Mouse (Mus musculus) forebrain, embryonic 13.5 days (tissue): ENCODE data around the gene Slc22a7. TPM values are rescaled to one million over a fixed set of nuclear protein-coding genes. Genes with fewer than 3 reads are reported as not detected.

Experiments used
- ATAC-seq: fragments of 200-750 bp; cut with Nextera tagmentation; 2 replicates; pipeline ENCODE4 v1.8.0; 2017
- H3K27ac ChIP-seq: fragments of 300-500 bp; sonication (generic); 2 replicates; pipeline ENCODE4 v1.5.1; 2015; ENCODE audit warnings: inconsistent platforms, mild to moderate bottlenecking, moderate library complexity
- H3K27me3 ChIP-seq: fragments of 300-500 bp; sonication (generic); 2 replicates; pipeline ENCODE4 v1.6.1; 2015; ENCODE audit warnings: mild to moderate bottlenecking, inconsistent platforms
- H3K36me3 ChIP-seq: fragments of 300-500 bp; sonication (generic); 2 replicates; pipeline ENCODE4 v1.6.1; 2015; ENCODE audit warnings: mild to moderate bottlenecking, inconsistent platforms; ENCODE audit not compliant: poor library complexity, severe bottlenecking
- H3K4me1 ChIP-seq: fragments of 300-500 bp; sonication (generic); 2 replicates; pipeline ENCODE4 v1.6.1; 2015; ENCODE audit warnings: inconsistent platforms
- H3K4me2 ChIP-seq: fragments of 300-500 bp; sonication (generic); 2 replicates; pipeline ENCODE4 v1.6.1; 2015; ENCODE audit warnings: inconsistent platforms, mild to moderate bottlenecking, moderate library complexity
- H3K4me3 ChIP-seq: fragments of 300-500 bp; sonication (generic); 2 replicates; pipeline ENCODE4 v1.5.1; 2015; ENCODE audit warnings: mild to moderate bottlenecking, inconsistent platforms
- H3K9ac ChIP-seq: fragments of 300-500 bp; sonication (generic); 2 replicates; pipeline ENCODE4 v1.6.1; 2015; ENCODE audit warnings: mild to moderate bottlenecking, inconsistent platforms
- H3K9me3 ChIP-seq: fragments of 300-500 bp; sonication (generic); replicated peaks from 2 replicates; pipeline ENCODE4 v1.6.1; 2016; ENCODE audit warnings: inconsistent platforms
- WGBS: fragments of 180-500 bp; shearing (Covaris S2); methylation state at CpG from one replicate; pipeline ENCODE4 v1.1.7; 2015; 5-methylcytosine and 5-hydroxymethylcytosine counted together
- polyA plus RNA-seq: library from polyadenylated mRNA; unstranded; fragments of >200 nt; fragmentation: Nextera tagmentation; extraction: Ambion mirVana; gene quantifications from 2 replicates; pipeline ENCODE4 v1.2.1, GENCODE M21; 2015

The Slc22a7 gene
- polyA plus RNA-seq, 1 experiment from 2014 or later = not detected

DNA sequence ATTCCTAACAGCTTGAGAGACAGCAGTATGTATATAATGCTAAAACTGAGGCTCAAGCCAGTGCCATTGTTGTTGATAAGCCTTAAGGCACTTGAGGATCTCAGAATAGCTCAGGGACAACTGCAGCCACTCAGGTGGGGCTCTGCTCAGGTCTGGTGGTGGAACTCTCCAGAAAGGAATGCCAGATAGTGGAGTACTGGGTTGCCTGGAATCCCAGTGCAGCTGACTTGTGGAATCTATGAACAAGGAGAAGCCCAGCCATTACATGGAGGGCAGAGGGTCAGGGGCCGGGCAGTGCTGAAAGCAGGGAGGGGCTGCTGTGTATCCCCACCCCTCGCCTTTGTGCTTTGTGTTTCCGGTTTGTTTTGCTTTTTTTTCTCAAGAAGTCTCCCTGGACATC lies 20.2 kb upstream of the Slc22a7 start:
- no peak for ATAC-seq
- no peak overlapping the region for H3K4me2 ChIP-seq
- H3K27ac ChIP-seq = no peak overlapping the region
- H3K4me1 ChIP-seq = peaks cover 47% of the 10 kb centered on the region
- H3K9me3 ChIP-seq = no peaks in the 10 kb centered on the region
- H3K36me3 ChIP-seq = peaks cover 37% of the 10 kb centered on the region
- no peak overlapping the region for H3K9ac ChIP-seq
- no peak overlapping the region for H3K4me3 ChIP-seq
- H3K27me3 ChIP-seq = peaks cover 54% of the 10 kb centered on the region
- WGBS = 57% methylated on average over 3 of the region's 3 CpGs

- Histone ChIP-seq H3K9ac (no peak overlapping the region), H3K4me3 (no peak overlapping the region), H3K9me3 (no peaks in the 10 kb centered on the region), H3K4me2 (no peak overlapping the region), H3K36me3 (peaks cover 34% of the 10 kb centered on the region), H3K4me1 (peaks cover 50% of the 10 kb centered on the region), H3K27ac (no peak overlapping the region), H3K27me3 (peaks cover 57% of the 10 kb centered on the region)
- 24% methylated on average over 10 of the region's 10 CpGs for WGBS
- no peak for ATAC-seq
Measured at GRCm38 (mm10) chr17:46457791-46458190, 19.5 kb upstream of the Slc22a7 start.

DNA sequence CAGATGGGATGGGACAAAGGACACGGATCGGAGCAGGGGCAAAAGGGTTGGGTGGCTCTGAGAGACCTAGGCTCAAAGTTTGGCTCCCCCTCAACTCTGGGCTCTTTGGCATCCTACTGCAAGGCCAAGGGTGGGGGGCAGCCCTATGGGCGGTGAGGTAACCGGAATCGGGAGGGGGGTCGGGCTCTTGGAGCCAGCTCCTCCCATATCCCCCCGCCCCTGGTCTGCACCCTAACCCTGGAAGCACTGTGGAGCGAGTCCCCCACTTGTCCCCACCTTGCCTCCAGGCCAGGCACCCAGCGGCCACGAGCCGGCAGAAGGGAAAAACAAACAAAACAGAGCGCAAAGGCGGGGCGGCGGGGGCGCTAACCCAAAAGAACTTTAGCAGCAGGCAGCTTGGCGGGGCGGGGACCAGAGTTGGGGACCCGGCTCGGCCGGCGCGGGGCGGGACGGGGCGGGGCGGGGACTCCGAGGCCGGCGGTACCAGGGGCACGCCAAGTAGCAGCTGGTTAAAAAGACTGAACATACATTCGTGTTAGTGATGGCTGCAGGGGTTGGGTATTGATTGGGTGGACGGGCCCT lies 16.9 kb upstream of the Slc22a7 start:
- 2% methylated on average over 32 of the region's 33 CpGs for WGBS
- Histone ChIP-seq H3K9me3 (no peaks in the 10 kb centered on the region), H3K4me2 (peak overlapping the region; percentile 72), H3K36me3 (peaks cover 24% of the 10 kb centered on the region), H3K27ac (no peak overlapping the region), H3K4me3 (peak overlapping the region; percentile 35), H3K9ac (peak overlapping the region; percentile 58), H3K4me1 (peaks cover 36% of the 10 kb centered on the region), H3K27me3 (peaks cover 40% of the 10 kb centered on the region)
- ATAC-seq = peak; percentile 61

GRCm38 (mm10) chr17:46454539-46454938 lies 16.3 kb upstream of the Slc22a7 start:
- no peaks in the 10 kb centered on the region for H3K9me3 ChIP-seq
- H3K4me1 ChIP-seq = peaks cover 35% of the 10 kb centered on the region
- WGBS = under 1% methylated on average over 9 of the region's 9 CpGs
- H3K27ac ChIP-seq = no peak overlapping the region; the same call in 1 of the 2 replicates
- peak overlapping the region; percentile 72 for H3K4me2 ChIP-seq
- H3K27me3 ChIP-seq = peaks cover 34% of the 10 kb centered on the region
- peak overlapping the region; percentile 58 for H3K9ac ChIP-seq
- H3K36me3 ChIP-seq = peaks cover 17% of the 10 kb centered on the region
- ATAC-seq = peak; percentile 8; the same call in 1 of the 2 replicates
- peak overlapping the region; percentile 35 for H3K4me3 ChIP-seq

- peak; percentile 20 for ATAC-seq
- Histone ChIP-seq H3K36me3 (peaks cover 14% of the 10 kb centered on the region), H3K9ac (peak overlapping the region; percentile 58), H3K9me3 (no peaks in the 10 kb centered on the region), H3K27ac (no peak overlapping the region), H3K4me1 (peaks cover 35% of the 10 kb centered on the region), H3K4me2 (peak overlapping the region; percentile 72), H3K27me3 (peaks cover 34% of the 10 kb centered on the region), H3K4me3 (peak overlapping the region; percentile 35)
- WGBS = 2% methylated on average over 26 of the region's 26 CpGs
Measured at GRCm38 (mm10) chr17:46453970-46454411, 15.7 kb upstream of the Slc22a7 start.

- Histone ChIP-seq H3K9me3 (no peaks in the 10 kb centered on the region), H3K4me1 (peaks cover 35% of the 10 kb centered on the region), H3K27ac (no peak overlapping the region), H3K27me3 (peaks cover 34% of the 10 kb centered on the region), H3K9ac (0 out of 2 replicates have a peak overlapping the region, but pooled peaks have one; percentile 58), H3K36me3 (peaks cover 8% of the 10 kb centered on the region), H3K4me2 (peak overlapping the region; percentile 72; the same call in 1 of the 2 replicates), H3K4me3 (0 out of 2 replicates have a peak overlapping the region, but pooled peaks have one; percentile 35)
- 7% methylated on average over 13 of the region's 13 CpGs for WGBS
- ATAC-seq = no peak
Measured at GRCm38 (mm10) chr17:46453302-46453948, 15.2 kb upstream of the Slc22a7 start.

DNA sequence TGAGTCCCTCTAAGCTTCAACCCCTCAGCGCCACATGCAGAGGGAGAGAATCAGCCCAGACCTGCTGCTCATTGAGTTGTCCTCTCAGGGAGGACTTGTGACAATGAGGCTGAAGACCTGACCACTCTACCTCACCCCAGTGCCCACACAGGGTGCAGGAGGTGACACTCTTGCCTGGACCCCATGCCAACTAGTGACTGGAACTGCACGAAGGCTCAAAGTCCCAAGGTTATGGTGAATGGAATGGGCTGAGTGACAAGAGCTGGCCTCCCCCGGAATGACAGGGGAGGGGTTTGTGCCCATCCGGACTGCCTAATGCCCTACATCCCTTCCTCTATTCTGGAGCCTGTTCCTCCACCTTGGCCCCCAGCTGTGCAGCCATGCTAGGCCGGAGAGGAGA lies 14.4 kb upstream of the Slc22a7 start:
- no peak for ATAC-seq
- Histone ChIP-seq H3K4me1 (peaks cover 35% of the 10 kb centered on the region), H3K36me3 (peaks cover 7% of the 10 kb centered on the region; the same call in 1 of the 2 replicates), H3K27ac (no peak overlapping the region; the same call in 1 of the 2 replicates), H3K27me3 (peaks cover 30% of the 10 kb centered on the region), H3K9ac (no peak overlapping the region), H3K9me3 (no peaks in the 10 kb centered on the region), H3K4me2 (no peak overlapping the region), H3K4me3 (no peak overlapping the region)
- 35% methylated on average over 5 of the region's 5 CpGs for WGBS

- Histone ChIP-seq H3K4me2 (no peak overlapping the region), H3K4me1 (peaks cover 4% of the 10 kb centered on the region), H3K4me3 (no peak overlapping the region), H3K27me3 (peaks cover 51% of the 10 kb centered on the region), H3K9me3 (no peaks in the 10 kb centered on the region), H3K9ac (no peak overlapping the region), H3K27ac (no peak overlapping the region), H3K36me3 (peaks cover 18% of the 10 kb centered on the region; the same call in 1 of the 2 replicates)
- ATAC-seq = no peak
- 90% methylated on average over 16 of the region's 16 CpGs for WGBS
Measured at GRCm38 (mm10) chr17:46446264-46446663, 8.0 kb upstream of the Slc22a7 start.

GRCm38 (mm10) chr17:46444839-46445579 lies 6.8 kb upstream of the Slc22a7 start:
- WGBS = 1% methylated on average over 41 of the region's 50 CpGs

GRCm38 (mm10) chr17:46439176-46439575 lies 919 bp upstream of the Slc22a7 start:
- peaks cover 7% of the 10 kb centered on the region; the same call in 1 of the 2 replicates for H3K4me1 ChIP-seq
- peaks cover 24% of the 10 kb centered on the region for H3K27me3 ChIP-seq
- WGBS = 96% methylated on average over 10 of the region's 10 CpGs
- no peak overlapping the region for H3K27ac ChIP-seq
- no peaks in the 10 kb centered on the region for H3K9me3 ChIP-seq
- H3K36me3 ChIP-seq = no peaks in the 10 kb centered on the region
- H3K9ac ChIP-seq = no peak overlapping the region
- no peak overlapping the region for H3K4me3 ChIP-seq
- no peak for ATAC-seq
- no peak overlapping the region for H3K4me2 ChIP-seq

More at GRCm38 (mm10) chr17:46444839-46445579, 6.8 kb upstream of the Slc22a7 start:
- no peak overlapping the region for H3K4me3 ChIP-seq
- H3K4me2 ChIP-seq = peak overlapping the region; percentile 32
- H3K9me3 ChIP-seq = no peaks in the 10 kb centered on the region
- H3K9ac ChIP-seq = no peak overlapping the region
- no peak overlapping the region for H3K27ac ChIP-seq
- peaks cover 4% of the 10 kb centered on the region for H3K4me1 ChIP-seq
- peaks cover 51% of the 10 kb centered on the region for H3K27me3 ChIP-seq
- ATAC-seq = no peak
- peaks cover 15% of the 10 kb centered on the region; the same call in 1 of the 2 replicates for H3K36me3 ChIP-seq

- ATAC-seq = peak; percentile 73
- Histone ChIP-seq H3K4me2 (no peak overlapping the region), H3K27ac (no peak overlapping the region), H3K9ac (no peak overlapping the region), H3K36me3 (no peaks in the 10 kb centered on the region), H3K27me3 (peaks cover 8% of the 10 kb centered on the region), H3K4me3 (no peak overlapping the region), H3K9me3 (no peaks in the 10 kb centered on the region), H3K4me1 (peaks cover 12% of the 10 kb centered on the region; the same call in 1 of the 2 replicates)
- 25% methylated on average over 23 of the region's 23 CpGs for WGBS
Measured at GRCm38 (mm10) chr17:46436672-46437366, 1.4 kb downstream of the Slc22a7 start.
